Mouse (Mus musculus) stomach, postnatal 0 days (tissue): Measurements from ENCODE around the gene Ap1g1.

Experiments
- CTCF ChIP-seq: IDR thresholded peaks from 2 replicates; pipeline ENCODE4 v1.5.1; 2016; ENCODE audit warnings: antibody characterized with exemption, low read depth, mild to moderate bottlenecking, moderate library complexity
- EP300 ChIP-seq: optimal IDR thresholded peaks from 2 replicates; pipeline ENCODE3; 2016; ENCODE audit warnings: antibody characterized with exemption

DNA sequence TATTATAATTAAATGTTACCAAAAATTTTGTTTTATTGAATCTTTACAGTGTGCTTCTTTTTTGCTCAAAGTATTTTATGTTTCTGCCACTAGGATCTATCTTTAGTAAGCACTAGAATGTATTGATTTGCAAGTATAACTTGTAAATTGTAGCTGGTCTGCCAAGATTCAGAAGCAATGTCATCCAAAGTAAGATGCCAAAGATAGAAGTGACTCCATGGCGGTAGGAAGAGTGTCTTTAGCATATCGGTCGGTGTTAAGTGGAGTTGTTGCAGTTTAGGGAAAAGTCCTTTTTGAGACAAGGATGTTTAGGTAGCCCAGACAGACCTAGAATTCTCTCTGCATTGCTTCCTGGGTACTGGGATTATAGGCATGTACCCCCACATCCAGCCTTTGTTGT lies 128.6 kb downstream of the Ap1g1 start:
- TF ChIP-seq CTCF: no peak
- no peak for TF ChIP-seq EP300
